7 mouse cellular contexts compared by ENCODE assay signal in genomic region chr4:123662914-123663687, GRCm38 (mm10). TPM values are rescaled to one million over a fixed set of nuclear protein-coding genes. Genes with fewer than 3 reads are reported as not detected.
DNase-seq lines count a peak whose midpoint lies in the region; ATAC-seq lines count a peak whose summit lies in the region.

No protein-coding gene starts in this region.

- peak; percentile 27 for DNase-seq in 416B (ENCODE audit: low read depth)
- DNase-seq in B cell, adult 2 months, result peak; percentile 33 to 37
- DNase-seq in kidney, adult 18-20 months, result peak; percentile 71
- no peak for DNase-seq in frontal cortex, postnatal 25 days (ENCODE audit: low spot score in 2 of 2)
- no peak for DNase-seq in cerebellum, postnatal 36 days

- ATAC-seq in erythroblast, adult 5-6 weeks (replicated peaks; ENCODE audit: low FRiP score, poor library complexity, severe bottlenecking), result peak; percentile 33; the same call in 1 of the 2 replicates
- peak; percentile 24 for ATAC-seq in megakaryocyte progenitor cell, adult 5-6 weeks (replicated peaks; ENCODE audit: poor library complexity)

RNA-seq across cellular contexts. Expression of gene Macf1, which starts 21.1 kb away (rescaled TPM):
- total RNA-seq in erythroblast, adult 5-6 weeks (2015; ENCODE audit: low replicate concordance), result 48.5 and 52.5 TPM in 2 replicates
- 65.5 and 81.0 TPM in 2 replicates for total RNA-seq in erythroblast, adult 5-6 weeks (2017; ENCODE audit: low replicate concordance)
- total RNA-seq in megakaryocyte progenitor cell, adult 5-6 weeks (2015), result 103 and 130 TPM in 2 replicates
- 123 and 159 TPM in 2 replicates for total RNA-seq in megakaryocyte progenitor cell, adult 5-6 weeks (2017)

RNA-seq across cellular contexts. Expression of gene Ndufs5, which starts 54.9 kb away (rescaled TPM):
- 25.3 and 32.9 TPM in 2 replicates for total RNA-seq in erythroblast, adult 5-6 weeks (2015; ENCODE audit: low replicate concordance)
- 27.9 and 29.0 TPM in 2 replicates for total RNA-seq in erythroblast, adult 5-6 weeks (2017; ENCODE audit: low replicate concordance)
- total RNA-seq in megakaryocyte progenitor cell, adult 5-6 weeks (2015), result 150 and 160 TPM in 2 replicates
- total RNA-seq in megakaryocyte progenitor cell, adult 5-6 weeks (2017), result 142 and 157 TPM in 2 replicates

Comparison
In these comparisons a context has a peak if more than half of its experiments do, and no peak if none do; other contexts are left out.
1. DNase-seq: peak in 416B (single experiment), B cell, adult 2 months (2 of 2) and kidney, adult 18-20 months (single experiment); none in frontal cortex, postnatal 25 days (0 of 2) and cerebellum, postnatal 36 days (0 of 2).
2. RNA of gene Ndufs5, which starts 54.9 kb away (total RNA-seq): 142 to 160 TPM in megakaryocyte progenitor cell, adult 5-6 weeks; 25.3 to 32.9 TPM in erythroblast, adult 5-6 weeks; every median in the first group is over 4 times any median in the second.